Comparison of ENCODE assay signal across 25 mouse cellular contexts in genomic region chr14:48453411-48453810, GRCm38 (mm10). TPM values are rescaled to one million over a fixed set of nuclear protein-coding genes. Genes with fewer than 3 reads are reported as not detected.
DNase-seq lines count a peak whose midpoint lies in the region; ATAC-seq lines count a peak whose summit lies in the region.
"Had no signal": no experiment of that assay in that cellular context is flagged by ENCODE, and none has a peak within 500 bp of the region (broad histone marks: within the 10 kb centered on the region; RNA-seq: fewer than 3 reads in every experiment).

No protein-coding gene starts in this region.

- H3K9ac ChIP-seq in heart, embryonic 16.5 days (ENCODE audit: low read length): no peak overlapping the region
- no peak overlapping the region for H3K9ac ChIP-seq in neural tube, embryonic 11.5 days (ENCODE audit: low read length)
- H3K9ac ChIP-seq in neural tube, embryonic 15.5 days (replicated peaks): no peak overlapping the region
- H3K9ac ChIP-seq: forebrain, embryonic 13.5 days; heart, embryonic 12.5 days; kidney, embryonic 15.5 days; liver, embryonic 12.5 days; liver, postnatal 0 days; neural tube, embryonic 13.5 days had no signal

- intact Hi-C loops in heart, postnatal 36 days (cut with DNase I): loop anchor here (10.0 kb wide), 1 partner anchor 789 kb away; no protein-coding TSS in a partner anchor

- no peak for ATAC-seq in heart, embryonic 16.5 days (replicated peaks; ENCODE audit: extremely low read depth, insufficient read depth, low FRiP score)
- ATAC-seq in neural tube, embryonic 11.5 days (ENCODE audit: insufficient read depth, low FRiP score, low TSS enrichment): no peak
- ATAC-seq in neural tube, embryonic 15.5 days (ENCODE audit: low FRiP score): no peak
- ATAC-seq: forebrain, embryonic 13.5 days; hindbrain, embryonic 16.5 days; intestine, embryonic 16.5 days; liver, embryonic 12.5 days; liver, postnatal 0 days; lung, postnatal 0 days; midbrain, embryonic 16.5 days had no signal

- no peaks in the 10 kb centered on the region for H3K9me3 ChIP-seq in heart, embryonic 16.5 days (replicated peaks; ENCODE audit: control insufficient read depth, low read length)
- no peaks in the 10 kb centered on the region for H3K9me3 ChIP-seq in neural tube, embryonic 11.5 days (ENCODE audit: control insufficient read depth, low read length)
- H3K9me3 ChIP-seq in neural tube, embryonic 15.5 days (replicated peaks): no peaks in the 10 kb centered on the region
- H3K9me3 ChIP-seq: forebrain, embryonic 13.5 days; heart, embryonic 12.5 days; kidney, embryonic 15.5 days; liver, embryonic 12.5 days; neural tube, embryonic 13.5 days had no signal

- peaks cover 5% of the 10 kb centered on the region; the same call in 1 of the 2 replicates for H3K27me3 ChIP-seq in heart, embryonic 16.5 days (ENCODE audit: control insufficient read depth, insufficient read depth, low read length)
- H3K27me3 ChIP-seq in neural tube, embryonic 11.5 days (ENCODE audit: control insufficient read depth, insufficient read depth, low read length): no peaks in the 10 kb centered on the region
- no peaks in the 10 kb centered on the region for H3K27me3 ChIP-seq in neural tube, embryonic 15.5 days (replicated peaks)
- H3K27me3 ChIP-seq: forebrain, embryonic 13.5 days; heart, embryonic 12.5 days; kidney, embryonic 15.5 days; liver, embryonic 12.5 days; neural tube, embryonic 13.5 days had no signal

- peaks cover 8% of the 10 kb centered on the region for H3K4me1 ChIP-seq in heart, embryonic 16.5 days (ENCODE audit: control insufficient read depth, insufficient read depth, low read length)
- no peaks in the 10 kb centered on the region for H3K4me1 ChIP-seq in neural tube, embryonic 11.5 days (ENCODE audit: control insufficient read depth, insufficient read depth, low read length)
- H3K4me1 ChIP-seq in neural tube, embryonic 15.5 days: 0 out of 2 replicates have a peak, but pooled peaks cover 5% of the 10 kb centered on the region

- H3K36me3 ChIP-seq in heart, embryonic 16.5 days (ENCODE audit: control insufficient read depth, insufficient read depth): peaks cover 3% of the 10 kb centered on the region; the same call in 1 of the 2 replicates
- no peaks in the 10 kb centered on the region for H3K36me3 ChIP-seq in neural tube, embryonic 11.5 days (ENCODE audit: control insufficient read depth, insufficient read depth, low read length)
- H3K36me3 ChIP-seq in neural tube, embryonic 15.5 days: peaks cover 4% of the 10 kb centered on the region; the same call in 1 of the 2 replicates
- H3K36me3 ChIP-seq: heart, embryonic 12.5 days had no signal

- no peak overlapping the region for H3K4me3 ChIP-seq in heart, embryonic 16.5 days (ENCODE audit: low read length)
- H3K4me3 ChIP-seq in neural tube, embryonic 11.5 days (ENCODE audit: low read depth, low read length): no peak overlapping the region
- no peak overlapping the region for H3K4me3 ChIP-seq in neural tube, embryonic 15.5 days (replicated peaks)
- H3K4me3 ChIP-seq: forebrain, embryonic 13.5 days; heart, embryonic 12.5 days; kidney, embryonic 15.5 days; liver, embryonic 12.5 days; neural tube, embryonic 13.5 days had no signal

- DNase-seq in heart, postnatal 36 days: no peak
- DNase-seq in kidney, postnatal 14 days: peak; percentile 8
- DNase-seq in kidney, postnatal 10 days: no peak
- DNase-seq in neural tube, embryonic 11.5 days (ENCODE audit: low spot score): no peak
- DNase-seq in MN1 (ENCODE audit: low spot score): no peak
- DNase-seq: adrenal gland, postnatal 14 days; cerebellum, adult 8-10 months; cerebellum, postnatal 36 days; gastrocnemius, postnatal 14 days; heart, postnatal 14 days; left cerebral cortex, postnatal 4 days; liver, postnatal 0 days; thymus, adult 2 months; thymus, postnatal 4 days had no signal

- WGBS in heart, embryonic 16.5 days: 57% methylated on average over 5 of the region's 5 CpGs
- WGBS in neural tube, embryonic 11.5 days: 72% methylated on average over 5 of the region's 5 CpGs
- WGBS in neural tube, embryonic 15.5 days: 69% methylated on average over 5 of the region's 5 CpGs

- H3K27ac ChIP-seq in heart, embryonic 16.5 days (ENCODE audit: low read length): peak overlapping the region; percentile 35
- H3K27ac ChIP-seq in neural tube, embryonic 11.5 days (ENCODE audit: low read depth, low read length): peak overlapping the region; percentile 44; the same call in 1 of the 2 replicates
- H3K27ac ChIP-seq in neural tube, embryonic 15.5 days (replicated peaks): no peak overlapping the region
- H3K27ac ChIP-seq: forebrain, embryonic 13.5 days; kidney, embryonic 15.5 days; liver, embryonic 12.5 days; neural tube, embryonic 13.5 days had no signal

- no peak overlapping the region for H3K4me2 ChIP-seq in heart, embryonic 16.5 days (ENCODE audit: low read depth, low read length)
- H3K4me2 ChIP-seq in neural tube, embryonic 11.5 days (ENCODE audit: low read depth): no peak overlapping the region
- no peak overlapping the region for H3K4me2 ChIP-seq in neural tube, embryonic 15.5 days
- H3K4me2 ChIP-seq: forebrain, embryonic 13.5 days; heart, embryonic 12.5 days; kidney, embryonic 15.5 days; liver, embryonic 12.5 days; neural tube, embryonic 13.5 days had no signal

RNA-seq across cellular contexts. Expression of gene Tmem260, which starts 7.5 kb away (rescaled TPM):
- 11.8 and 12.5 TPM in 2 replicates for polyA plus RNA-seq in heart, embryonic 16.5 days (2015; fragmentation: Nextera tagmentation; extraction: Ambion mirVana)
- 1 to 10 TPM; 9.0 to 9.4 TPM for total RNA-seq in heart, postnatal 36 days (2021)
- 24.8 and 25.3 TPM in 2 replicates for polyA plus RNA-seq in neural tube, embryonic 11.5 days (2014; fragmentation: Nextera tagmentation; extraction: Ambion mirVana)
- polyA plus RNA-seq in neural tube, embryonic 15.5 days (2015; fragmentation: Nextera tagmentation; extraction: Ambion mirVana): 14.6 and 15.3 TPM in 2 replicates
